Mouse (Mus musculus) MEL (cell line): ENCODE results near the gene Akt1.

ENCODE experiments used
- CHD1 ChIP-seq: IDR thresholded peaks from 2 replicates; pipeline ENCODE4 v1.6.1; 2012; ENCODE audit warnings: low read depth, mild to moderate bottlenecking, inconsistent platforms, low read length, improper control_type of control experiment
- CTCF ChIP-seq, 3 experiments: IDR thresholded peaks in 2 of 3; conservative IDR thresholded peaks in 1 of 3; 2 replicates each; pipeline ENCODE4 v1.5.1; 2011 to 2012; ENCODE audit warnings: low read length in 3 of 3, low read depth in 2 of 3, mild to moderate bottlenecking in 2 of 3, improper control_type of control experiment in 1 of 3, inconsistent platforms in 1 of 3, mixed read lengths in 1 of 3, moderate library complexity in 1 of 3; ENCODE audit not compliant: control insufficient read depth in 1 of 3, insufficient read depth in 1 of 3, poor library complexity in 1 of 3, severe bottlenecking in 1 of 3
- EP300 ChIP-seq, 2 experiments: IDR thresholded peaks; 2 replicates each; pipeline ENCODE4 v1.6.1; 2011; ENCODE audit warnings: improper control_type of control experiment in 2 of 2, low read length in 2 of 2, low read depth in 1 of 2, mild to moderate bottlenecking in 1 of 2
- RCOR1 ChIP-seq: IDR thresholded peaks from 2 replicates; pipeline ENCODE4 v1.6.1; 2012; ENCODE audit warnings: low read depth, mild to moderate bottlenecking, inconsistent platforms, low read length, improper control_type of control experiment
- SMC3 ChIP-seq: IDR thresholded peaks from 2 replicates; pipeline ENCODE4 v1.6.1; 2011; ENCODE audit warnings: low read depth, low read length, improper control_type of control experiment

DNA sequence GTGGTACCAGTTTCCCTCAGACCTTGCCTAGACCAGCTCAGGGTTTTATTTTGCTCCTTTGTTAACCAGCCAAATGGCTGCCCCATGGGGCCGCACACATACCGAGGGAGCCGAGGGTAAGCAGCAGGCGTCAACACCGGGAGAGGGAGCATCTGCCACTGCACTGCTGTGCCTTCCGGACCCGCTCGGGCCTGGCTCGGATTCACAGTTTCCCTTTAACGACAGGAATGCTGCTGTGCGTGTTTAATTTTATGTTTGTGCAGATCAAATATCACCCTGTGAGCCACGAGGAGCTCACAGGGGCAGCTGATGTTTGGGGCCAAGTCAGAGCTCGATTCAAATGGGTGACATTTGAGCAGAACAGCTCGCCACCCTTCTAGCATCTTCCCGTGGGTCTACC is 25.8 kb upstream of the Akt1 start:
- no peak for TF ChIP-seq RCOR1
- no peak for TF ChIP-seq CHD1
- no peak; a peak in 1 of 6 replicates for TF ChIP-seq CTCF (IDR thresholded peaks at IDR 0.05 in 2 of 3, conservative IDR thresholded peaks at IDR 0.05 in 1 of 3; ENCODE audit: control insufficient read depth in 1 of 3, insufficient read depth in 1 of 3, low read depth in 2 of 3, low read length in 3 of 3, poor library complexity in 1 of 3, severe bottlenecking in 1 of 3)
- TF ChIP-seq EP300 (IDR thresholded peaks at IDR 0.05; ENCODE audit: low read depth in 1 of 2, low read length in 2 of 2) = no peak
- TF ChIP-seq SMC3 = no peak
